Mouse (Mus musculus) CH12.LX (cell line): ENCODE measurements around the gene Ankrd13c. TPM values are rescaled to one million over a fixed set of nuclear protein-coding genes. Genes with fewer than 3 reads are reported as not detected.

Experiments
- DNase-seq: peaks from one replicate; pipeline ENCODE4 v3.0.0-alpha.2; 2013; ENCODE audit errors: extremely low read depth
- H3K27ac ChIP-seq: 2 replicates; pipeline ENCODE4 v1.5.1; 2012; ENCODE audit warnings: low read depth, mild to moderate bottlenecking, control low read depth, moderate library complexity; ENCODE audit not compliant: insufficient read depth
- H3K27me3 ChIP-seq: replicated peaks from 2 replicates; pipeline ENCODE3; 2012; ENCODE audit warnings: inconsistent platforms
- H3K36me3 ChIP-seq, 2 experiments: replicated peaks in 1 of 2; 2 replicates each; pipeline versions ENCODE3 to v1.6.1; 2012; ENCODE audit warnings: inconsistent platforms in 1 of 2, low read length in 1 of 2, mild to moderate bottlenecking in 1 of 2, mixed read lengths in 1 of 2, moderate library complexity in 1 of 2; ENCODE audit not compliant: control insufficient read depth in 1 of 2, insufficient read depth in 1 of 2
- H3K4me1 ChIP-seq, 2 experiments: 2 replicates each; pipeline ENCODE4 v1.6.1; 2012; ENCODE audit warnings: inconsistent platforms in 1 of 2, moderate library complexity in 1 of 2; ENCODE audit not compliant: insufficient read depth in 2 of 2, control insufficient read depth in 1 of 2
- H3K4me2 ChIP-seq: 2 replicates; pipeline ENCODE4 v1.6.1; 2012; ENCODE audit warnings: low read depth, mild to moderate bottlenecking, control low read depth; ENCODE audit not compliant: poor library complexity, insufficient read depth, severe bottlenecking
- H3K4me3 ChIP-seq, 3 experiments: fragments of 150-350 bp in 1 of 3; sonication (generic) in 1 of 3; replicated peaks in 1 of 3; 2 replicates each; pipeline versions ENCODE3 to v1.5.1; 2011 to 2012; ENCODE audit warnings: low read depth in 2 of 3, low read length in 2 of 3, mild to moderate bottlenecking in 2 of 3, moderate library complexity in 2 of 3, control low read depth in 1 of 3, improper control_type of control experiment in 1 of 3, inconsistent platforms in 1 of 3, mixed read lengths in 1 of 3; ENCODE audit not compliant: poor library complexity in 1 of 3
- H3K79me2 ChIP-seq: replicated peaks from 2 replicates; pipeline ENCODE4 v1.6.1; 2012; ENCODE audit warnings: mild to moderate bottlenecking, moderate library complexity; ENCODE audit not compliant: control insufficient read depth, poor library complexity, insufficient read depth, severe bottlenecking; ENCODE audit errors: extremely low read depth
- H3K9ac ChIP-seq: 2 replicates; pipeline ENCODE4 v1.6.1; 2012; ENCODE audit warnings: low read depth, mild to moderate bottlenecking, control low read depth, moderate library complexity; ENCODE audit not compliant: insufficient read depth
- H3K9me3 ChIP-seq: replicated peaks from 2 replicates; pipeline ENCODE3; 2012; ENCODE audit warnings: low read length, inconsistent platforms, mixed read lengths
- BHLHE40 ChIP-seq: IDR thresholded peaks from 2 replicates; pipeline ENCODE4 v1.6.1; 2011; ENCODE audit warnings: mild to moderate bottlenecking, low read depth, low read length, improper control_type of control experiment
- CTCF ChIP-seq, 2 experiments: IDR thresholded peaks in 1 of 2; conservative IDR thresholded peaks in 1 of 2; 2 replicates each; pipeline ENCODE4 v1.5.1; 2011 to 2012; ENCODE audit warnings: low read depth in 2 of 2, low read length in 2 of 2, improper control_type of control experiment in 1 of 2, inconsistent platforms in 1 of 2, mild to moderate bottlenecking in 1 of 2, moderate library complexity in 1 of 2
- JUN ChIP-seq: IDR thresholded peaks from 2 replicates; pipeline ENCODE4 v1.6.1; 2011; ENCODE audit warnings: low read depth, mild to moderate bottlenecking, low read length, improper control_type of control experiment, moderate library complexity; ENCODE audit not compliant: insufficient read depth
- MAX ChIP-seq: IDR thresholded peaks from 2 replicates; pipeline ENCODE4 v1.6.1; 2011; ENCODE audit warnings: low read length, improper control_type of control experiment
- MEF2A ChIP-seq: IDR thresholded peaks from 2 replicates; pipeline ENCODE4 v1.6.1; 2014; ENCODE audit warnings: low read depth, mild to moderate bottlenecking, inconsistent platforms, low read length, improper control_type of control experiment, borderline replicate concordance
- POLR2AphosphoS2 ChIP-seq: IDR thresholded peaks from 2 replicates; pipeline ENCODE4 v1.6.1; 2011; ENCODE audit warnings: low read depth, low read length, improper control_type of control experiment
- RAD21 ChIP-seq: IDR thresholded peaks from 2 replicates; pipeline ENCODE4 v1.6.1; 2011; ENCODE audit warnings: low read depth, mild to moderate bottlenecking, low read length, improper control_type of control experiment, moderate library complexity
- SIN3A ChIP-seq: IDR thresholded peaks from 2 replicates; pipeline ENCODE4 v1.6.1; 2012; ENCODE audit warnings: low read length, improper control_type of control experiment, inconsistent platforms
- SMC3 ChIP-seq: IDR thresholded peaks from 2 replicates; pipeline ENCODE4 v1.6.1; 2011; ENCODE audit warnings: low read depth, low read length, improper control_type of control experiment
- USF1 ChIP-seq: IDR thresholded peaks from 2 replicates; pipeline ENCODE4 v1.6.1; 2014; ENCODE audit warnings: low read depth, mild to moderate bottlenecking, inconsistent platforms, low read length, improper control_type of control experiment
- ZC3H11A ChIP-seq: IDR thresholded peaks from 2 replicates; pipeline ENCODE4 v1.6.1; 2012; ENCODE audit warnings: low read depth, mild to moderate bottlenecking, inconsistent platforms, low read length, improper control_type of control experiment
- ZNF384 ChIP-seq: IDR thresholded peaks from 2 replicates; pipeline ENCODE4 v1.6.1; 2012; ENCODE audit warnings: low read depth, low read length, improper control_type of control experiment, inconsistent platforms
- dilution Hi-C: fragments of 300-500 bp; cut with MboI; formaldehyde crosslinking; loops from 2 replicates; pipeline ENCODE4 v1.14.3; 2020; ENCODE audit warnings: low sequenced_read_pairs; ENCODE audit not compliant: extremely low pct_unique_long_range_greater_than_20kb, extremely low pct_ligation_motif_present
- in situ Hi-C: fragments of 300-500 bp; cut with MboI; formaldehyde crosslinking; loops from 3 replicates; pipeline ENCODE4 v1.14.3; 2019; ENCODE audit warnings: low sequenced_read_pairs, low pct_ligation_motif_present, low pct_unique_long_range_greater_than_20kb, mixed read lengths
- polyA plus RNA-seq: library from polyadenylated mRNA; unstranded; fragments of >175 nt; gene quantifications from 2 replicates; pipeline ENCODE4 v1.2.1, GENCODE M21; 2012; ENCODE audit warnings: low read depth; ENCODE audit not compliant: insufficient read length
- total RNA-seq, 2 experiments: library from RNA; depleted of rRNA; stranded (reverse); fragments of 300-350 nt in 1 of 2; fragments of >200 nt in 1 of 2; gene quantifications; 2 replicates each; pipeline ENCODE4 v1.2.3; 2012 to 2014

Gene Ankrd13c
- total and polyA plus RNA-seq, 3 experiments, result 18.9 to 65.3 (median 54.4) TPM

GRCm38 (mm10) chr3:158038106-158038505, 91.1 kb downstream of the Ankrd13c start:
- Histone ChIP-seq H3K4me2 (peak overlapping the region; percentile 96; the same call in 1 of the 2 replicates), H3K9ac (peak overlapping the region; percentile 84; the same call in 1 of the 2 replicates), H3K9me3 (no peaks in the 10 kb centered on the region), H3K4me1 (peaks cover 4 to 64% of the 10 kb centered on the region in 2 experiments), H3K36me3 (peaks cover 0 to 41% of the 10 kb centered on the region in 2 experiments), H3K27ac (no peak overlapping the region), H3K79me2 (peaks cover 76% of the 10 kb centered on the region), H3K27me3 (no peaks in the 10 kb centered on the region), H3K4me3 (peak overlapping the region in 1 of 3 experiments; percentile 78)
- no peak for DNase-seq
- TF ChIP-seq ZNF384 (peak; percentile 73; the same call in 1 of the 2 replicates), POLR2AphosphoS2 (no peak), SIN3A (0 out of 2 replicates have a peak, but pooled peaks have one; percentile 29)
- dilution Hi-C loops (no loop called here), in situ Hi-C loops (no loop called here)

DNA sequence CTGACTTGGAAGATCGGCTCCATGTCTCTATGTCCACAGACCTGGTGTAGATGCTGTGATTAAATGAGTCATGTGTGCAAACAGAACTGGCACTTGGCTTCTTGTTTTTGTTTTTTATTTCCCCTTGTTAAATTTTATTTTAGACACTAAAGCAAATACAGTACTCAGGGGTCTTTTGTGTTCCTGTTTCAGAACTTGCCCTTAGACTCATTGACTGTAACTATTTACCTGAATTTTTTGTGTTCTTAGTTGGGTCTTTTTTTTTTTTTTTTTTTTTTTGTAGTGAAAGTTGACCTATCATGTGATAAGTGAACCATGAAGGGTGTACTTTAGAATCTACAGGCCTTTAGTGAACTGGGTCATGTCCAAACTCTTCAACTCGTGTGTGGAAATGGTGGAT, 93.7 kb downstream of the Ankrd13c start:
- Histone ChIP-seq H3K27ac (no peak overlapping the region), H3K36me3 (peaks cover 0 to 50% of the 10 kb centered on the region in 2 experiments), H3K4me1 (peaks cover 3 to 44% of the 10 kb centered on the region in 2 experiments), H3K27me3 (no peaks in the 10 kb centered on the region), H3K79me2 (peaks cover 57% of the 10 kb centered on the region), H3K4me2 (no peak overlapping the region), H3K9ac (no peak overlapping the region), H3K4me3 (no peak overlapping the region), H3K9me3 (no peaks in the 10 kb centered on the region)
- TF ChIP-seq ZNF384 (peak; percentile 63; the same call in 1 of the 2 replicates), MAX (no peak), BHLHE40 (no peak), JUN (no peak), MEF2A (no peak), USF1 (no peak)
- in situ Hi-C loops (no loop called here), dilution Hi-C loops (no loop called here)
- DNase-seq, result no peak

DNA sequence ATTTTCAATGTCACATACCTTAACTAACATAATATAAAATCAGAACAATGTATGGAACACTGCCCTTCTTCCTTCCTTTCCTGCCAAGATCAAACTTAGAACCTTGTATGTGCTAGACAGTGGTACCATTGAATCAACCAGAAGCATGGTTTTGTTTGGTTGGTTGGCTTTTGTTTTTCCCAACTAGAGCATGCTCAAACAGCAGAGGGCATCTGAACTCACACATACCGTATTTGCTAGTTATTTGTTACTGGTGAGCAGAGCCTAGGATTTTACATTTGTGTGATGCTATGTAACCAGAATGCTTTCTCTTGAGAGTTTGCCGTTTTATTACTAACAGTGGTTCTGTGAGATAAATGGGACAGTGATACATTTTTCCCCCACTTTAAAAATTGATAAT, 102.5 kb downstream of the Ankrd13c start:
- peaks cover 0 to 13% of the 10 kb centered on the region in 2 experiments; a peak in 2 of 4 replicates for H3K4me1 ChIP-seq
- H3K9ac ChIP-seq, result no peak overlapping the region
- H3K79me2 ChIP-seq, result peaks cover 5% of the 10 kb centered on the region; the same call in 1 of the 2 replicates
- in situ Hi-C loops, result no loop called here
- H3K4me3 ChIP-seq, result no peak overlapping the region
- no peak overlapping the region for H3K27ac ChIP-seq
- peaks cover 30 to 74% of the 10 kb centered on the region in 2 experiments for H3K36me3 ChIP-seq
- H3K9me3 ChIP-seq, result no peaks in the 10 kb centered on the region
- DNase-seq, result no peak
- H3K27me3 ChIP-seq, result no peaks in the 10 kb centered on the region
- TF ChIP-seq CTCF (conservative IDR thresholded peaks at IDR 0.05 in 1 of 2, IDR thresholded peaks at IDR 0.05 in 1 of 2; ENCODE audit: low read depth in 2 of 2, low read length in 2 of 2) (peak in 1 of 2 experiments; percentile 40; a peak in 2 of 4 replicates), RAD21 (peak; percentile 16), SMC3 (peak; percentile 42), ZC3H11A (no peak)
- TF ChIP-seq, all 38 proteins: peak for 3
- no peak overlapping the region for H3K4me2 ChIP-seq
- dilution Hi-C loops, result no loop called here

Other genes with a start within 250 kb of the Ankrd13c start
- 162 and 370 TPM in 2 replicates for gene Cth, start 22.2 kb upstream of the Ankrd13c start, total RNA-seq (2012; rRNA removed)
- gene Cth, start 22.2 kb upstream of the Ankrd13c start, total RNA-seq (2014; rRNA removed), result 574 and 637 TPM in 2 replicates
- 183 and 187 TPM in 2 replicates for gene Cth, start 22.2 kb upstream of the Ankrd13c start, polyA plus RNA-seq
- 205 and 241 TPM in 2 replicates for gene Srsf11, start 89.4 kb downstream of the Ankrd13c start, total RNA-seq (2012; rRNA removed)
- 288 and 322 TPM in 2 replicates for gene Srsf11, start 89.4 kb downstream of the Ankrd13c start, total RNA-seq (2014; rRNA removed)
- 725 and 830 TPM in 2 replicates for gene Srsf11, start 89.4 kb downstream of the Ankrd13c start, polyA plus RNA-seq
- 61.3 and 64.3 TPM in 2 replicates for gene Lrrc40, start 89.4 kb downstream of the Ankrd13c start, total RNA-seq (2012; rRNA removed)
- 232 and 247 TPM in 2 replicates for gene Lrrc40, start 89.4 kb downstream of the Ankrd13c start, total RNA-seq (2014; rRNA removed)
- 94.6 and 144 TPM in 2 replicates for gene Lrrc40, start 89.4 kb downstream of the Ankrd13c start, polyA plus RNA-seq